Mouse (Mus musculus): ENCODE data around the gene Med6.

DNA sequence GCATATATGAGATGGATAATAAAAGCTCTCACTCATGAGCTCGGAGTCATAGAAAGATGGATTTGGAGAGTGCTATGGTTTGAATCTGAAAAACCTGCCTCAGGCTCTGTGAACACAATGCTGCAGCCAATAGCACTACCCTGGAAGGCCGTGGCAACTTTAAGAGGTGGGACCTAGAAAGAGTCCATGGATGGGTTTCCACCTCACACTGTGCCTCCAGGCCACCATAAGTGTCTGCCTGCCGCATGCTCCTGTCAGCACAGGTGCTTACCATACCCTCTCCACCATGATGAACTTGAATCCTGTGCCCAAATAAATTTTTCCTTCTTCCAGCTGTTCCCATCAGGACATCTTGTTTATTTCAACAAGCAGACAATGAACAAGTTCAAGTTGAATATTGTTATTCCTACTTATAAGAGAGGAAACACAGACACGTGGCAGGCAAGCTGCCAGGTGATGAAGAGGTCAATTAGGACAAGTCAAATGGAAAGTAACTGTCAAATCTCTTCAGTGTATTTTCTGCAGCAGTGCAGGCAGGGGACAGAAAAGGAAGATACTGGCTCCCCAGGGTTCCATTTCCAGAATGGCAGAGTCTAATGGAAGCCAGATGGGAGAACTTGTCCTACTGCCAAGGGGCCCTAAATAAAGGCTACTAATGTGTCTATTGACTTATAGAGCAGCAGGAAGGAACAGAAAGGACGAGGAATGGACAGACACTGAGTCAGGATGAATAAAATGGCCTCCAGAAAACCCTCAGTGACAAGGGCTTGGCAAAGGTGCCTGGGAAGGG is 10.4 kb upstream of the Med6 start:
- TF ChIP-seq EP300 (IDR thresholded peaks at IDR 0.05; ENCODE audit: insufficient read depth, low read depth, low read length) (no peak), POLR2A (IDR thresholded peaks at IDR 0.05; ENCODE audit: insufficient read depth, low read depth, low read length) (no peak)
